Mouse (Mus musculus) ovary, adult 18-20 months (tissue): ENCODE measurements around the gene Olfr798.

ENCODE experiments used
- DNase-seq: peaks from one replicate; pipeline ENCODE4 v3.0.0; 2022; ENCODE audit warnings: low spot score, mixed read lengths

Gene Olfr798

DNA sequence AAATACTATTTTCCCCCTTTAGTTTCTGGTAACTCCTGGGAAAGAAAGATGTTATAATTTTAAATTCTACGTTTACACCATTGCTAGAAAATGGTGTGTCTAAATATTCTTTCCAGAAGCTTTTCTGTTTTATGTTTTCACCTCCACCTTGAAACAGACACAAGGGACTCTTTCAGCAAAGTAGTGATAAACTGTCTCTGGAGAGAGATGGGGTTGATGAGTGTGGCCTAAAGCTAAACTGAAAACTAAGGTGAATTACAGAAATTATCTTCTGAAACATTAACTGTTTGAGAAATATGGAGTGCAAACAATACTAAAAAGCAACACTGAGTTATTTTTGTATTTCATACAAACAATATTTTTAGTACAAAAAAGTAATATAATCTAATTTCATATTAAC is at the start of gene Olfr798:
Gene Olfr798, minus strand, starts transcription at position 101 of the 400 bp plus-strand sequence.
- DNase-seq = no peak

DNA sequence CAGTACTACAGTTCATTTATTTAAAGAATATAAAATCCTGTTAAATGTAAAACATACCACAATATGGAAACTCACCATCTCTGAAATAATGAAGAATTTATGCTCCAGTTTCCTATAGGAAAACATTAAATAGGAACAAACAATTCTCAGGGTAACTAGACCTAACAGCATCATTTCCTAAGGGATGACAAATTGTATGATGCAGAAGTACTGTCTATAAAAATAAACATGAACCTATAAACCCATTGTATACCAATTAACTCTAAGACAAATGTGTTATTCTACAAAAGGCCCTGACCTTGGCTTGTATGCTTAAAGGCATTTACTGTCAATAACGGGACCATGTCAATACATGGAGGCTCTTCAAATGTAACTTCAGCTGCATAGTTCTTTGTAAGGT is 46.0 kb upstream of the Olfr798 start, which contains the start of gene Olfr801:
Gene Olfr801, minus strand, starts transcription at position 101 of the 400 bp plus-strand sequence.
- DNase-seq = no peak

GRCm38 (mm10) chr10:129657394-129657793 is 29.7 kb upstream of the Olfr798 start, which contains the start of gene Olfr800:
Gene Olfr800 (plus strand): TSS chr10:129657694.
- DNase-seq = no peak

DNA sequence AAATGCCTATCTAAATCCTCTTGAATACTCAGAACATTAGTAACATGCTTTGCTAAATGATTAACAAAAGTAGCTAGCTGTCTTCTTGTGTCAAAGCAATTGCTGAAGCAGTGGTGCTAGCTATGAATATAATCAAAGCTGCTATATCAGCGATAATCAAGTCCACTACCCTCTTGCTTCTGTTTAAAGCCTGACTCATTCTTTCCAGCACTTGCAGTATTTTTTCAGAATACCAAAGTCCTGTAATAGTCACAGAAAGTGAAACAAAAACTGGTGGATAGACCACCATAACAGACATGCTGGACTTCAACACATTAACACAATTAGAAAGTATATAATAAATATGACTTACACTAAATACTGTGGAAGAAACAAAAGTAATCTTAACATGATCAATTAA is 24.0 kb upstream of the Olfr798 start:
- no peak for DNase-seq

DNA sequence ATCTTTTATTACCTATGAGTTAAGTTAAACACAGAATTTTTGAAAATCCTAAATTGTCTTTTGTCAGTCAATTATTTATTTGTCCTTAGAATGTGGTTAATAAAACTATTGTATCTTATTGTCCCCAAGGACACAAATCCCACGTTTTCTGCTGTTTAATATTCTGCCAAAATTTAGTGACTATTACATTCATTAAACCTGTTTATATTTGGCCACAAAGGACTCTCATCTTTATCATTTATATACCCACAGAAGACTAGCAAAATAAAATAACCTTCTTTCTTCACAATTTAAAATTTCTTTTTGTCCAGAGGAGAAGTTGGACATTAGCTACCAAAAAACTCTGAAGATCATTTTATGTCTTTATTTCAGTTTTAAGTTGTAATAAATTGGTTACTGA is 9.4 kb upstream of the Olfr798 start, which contains the start of gene Olfr799:
Gene Olfr799, plus strand, starts transcription at position 301 of the 400 bp plus-strand sequence.
- DNase-seq = no peak

GRCm38 (mm10) chr10:129623251-129623650 is 4.5 kb downstream of the Olfr798 start:
- no peak for DNase-seq

- DNase-seq = no peak
Observed at GRCm38 (mm10) chr10:129621724-129622123, 6.0 kb downstream of the Olfr798 start.

DNA sequence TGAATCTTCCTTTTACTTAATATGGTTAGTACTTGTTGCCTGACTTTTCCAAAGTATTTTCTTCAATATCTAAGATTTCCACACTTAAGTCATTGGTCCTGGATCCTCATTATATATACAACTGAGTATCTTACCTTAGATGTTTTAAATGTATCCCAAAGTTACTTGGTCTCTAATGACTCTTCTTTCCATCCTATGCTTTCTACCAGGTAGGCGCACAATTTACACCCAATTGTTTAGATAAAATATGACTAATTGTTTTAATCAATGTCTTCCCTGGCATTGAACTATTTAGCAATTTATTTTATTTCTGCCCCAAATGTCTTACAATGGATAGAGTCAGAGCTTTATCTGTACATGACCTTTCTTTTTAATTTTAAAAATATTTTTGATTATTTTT is 15.3 kb downstream of the Olfr798 start, which contains the start of gene Olfr796:
Gene Olfr796, minus strand, starts transcription at position 101 of the 400 bp plus-strand sequence.
- no peak for DNase-seq

- DNase-seq = no peak
Observed at GRCm38 (mm10) chr10:129577066-129577465, 50.7 kb downstream of the Olfr798 start.
